Mouse (Mus musculus) kidney, embryonic 14.5 days (tissue): ENCODE measurements around the gene Sorcs2. TPM values are rescaled to one million over a fixed set of nuclear protein-coding genes. Genes with fewer than 3 reads are reported as not detected.

Source experiments
- ATAC-seq: fragments of 200-750 bp; cut with Nextera tagmentation; 2 replicates; pipeline ENCODE4 v1.8.0; 2017; ENCODE audit warnings: moderate number of reproducible peaks, mild to moderate bottlenecking, moderate TSS enrichment, moderate library complexity; ENCODE audit not compliant: low FRiP score, low TSS enrichment
- H3K27ac ChIP-seq: fragments of 300-500 bp; sonication (generic); 2 replicates; pipeline ENCODE4 v1.5.1; 2014; ENCODE audit warnings: low read depth, mild to moderate bottlenecking, low read length, moderate library complexity, mixed read lengths
- H3K27me3 ChIP-seq: fragments of 300-500 bp; sonication (generic); 2 replicates; pipeline ENCODE4 v1.6.1; 2014; ENCODE audit warnings: mild to moderate bottlenecking, low read length; ENCODE audit not compliant: control insufficient read depth, insufficient read depth
- H3K36me3 ChIP-seq: fragments of 300-500 bp; sonication (generic); 2 replicates; pipeline ENCODE4 v1.6.1; 2014; ENCODE audit warnings: low read length, mixed read lengths; ENCODE audit not compliant: control insufficient read depth, insufficient read depth
- H3K4me1 ChIP-seq: fragments of 300-500 bp; sonication (generic); 2 replicates; pipeline ENCODE4 v1.6.1; 2014; ENCODE audit warnings: low read length, mixed read lengths; ENCODE audit not compliant: control insufficient read depth, insufficient read depth
- H3K4me2 ChIP-seq: fragments of 300-500 bp; sonication (generic); replicated peaks from 2 replicates; pipeline ENCODE4 v1.6.1; 2014; ENCODE audit warnings: low read depth, mild to moderate bottlenecking, low read length
- H3K4me3 ChIP-seq: fragments of 300-500 bp; sonication (generic); 2 replicates; pipeline ENCODE4 v1.5.1; 2014; ENCODE audit warnings: mild to moderate bottlenecking, low read length
- H3K9ac ChIP-seq: fragments of 300-500 bp; sonication (generic); 2 replicates; pipeline ENCODE4 v1.6.1; 2014; ENCODE audit warnings: low read depth, mild to moderate bottlenecking, low read length, moderate library complexity
- H3K9me3 ChIP-seq: fragments of 300-500 bp; sonication (generic); 2 replicates; pipeline ENCODE4 v1.6.1; 2016; ENCODE audit warnings: low read length; ENCODE audit not compliant: control insufficient read depth
- WGBS: fragments of 180-500 bp; shearing (Covaris S2); extraction: QIAGEN DNeasy Blood & Tissue Kit; methylation state at CpG from one replicate; pipeline ENCODE4 v1.1.7; 2014; 5-methylcytosine and 5-hydroxymethylcytosine counted together
- polyA plus RNA-seq: library from polyadenylated mRNA; unstranded; fragments of >200 nt; fragmentation: Nextera tagmentation; extraction: Ambion mirVana; gene quantifications from 2 replicates; pipeline ENCODE4 v1.2.1, GENCODE M21; 2014

Sorcs2 gene
- polyA plus RNA-seq, 1 experiment from 2014 or later = 10.3 TPM

DNA sequence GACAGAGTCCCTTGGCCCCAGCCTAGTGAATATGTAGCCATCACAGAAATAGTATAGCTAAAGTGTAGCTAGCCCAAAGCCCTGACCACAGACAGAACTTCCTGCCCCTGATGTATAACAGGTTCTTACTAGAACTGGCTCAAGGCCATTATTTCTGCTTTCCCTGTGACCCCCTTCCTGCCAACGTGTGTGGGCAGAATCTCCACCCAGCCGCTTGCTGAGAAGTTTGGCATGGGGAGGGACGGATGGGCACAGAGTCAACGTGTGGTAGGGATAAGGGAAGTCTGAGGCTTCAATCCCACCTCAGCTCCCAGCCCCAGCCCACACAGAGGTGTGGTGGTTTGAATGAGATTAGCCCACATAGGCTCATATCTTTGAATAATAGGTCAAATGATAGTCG is 26.2 kb downstream of the Sorcs2 start:
- no peak overlapping the region for H3K9ac ChIP-seq
- no peak for ATAC-seq
- H3K27me3 ChIP-seq = no peaks in the 10 kb centered on the region
- no peak overlapping the region for H3K4me2 ChIP-seq
- H3K4me1 ChIP-seq = peaks cover 55% of the 10 kb centered on the region
- no peak overlapping the region for H3K4me3 ChIP-seq
- H3K36me3 ChIP-seq = no peaks in the 10 kb centered on the region
- H3K9me3 ChIP-seq = no peaks in the 10 kb centered on the region
- WGBS = 72% methylated on average over 5 of the region's 5 CpGs
- H3K27ac ChIP-seq = no peak overlapping the region

DNA sequence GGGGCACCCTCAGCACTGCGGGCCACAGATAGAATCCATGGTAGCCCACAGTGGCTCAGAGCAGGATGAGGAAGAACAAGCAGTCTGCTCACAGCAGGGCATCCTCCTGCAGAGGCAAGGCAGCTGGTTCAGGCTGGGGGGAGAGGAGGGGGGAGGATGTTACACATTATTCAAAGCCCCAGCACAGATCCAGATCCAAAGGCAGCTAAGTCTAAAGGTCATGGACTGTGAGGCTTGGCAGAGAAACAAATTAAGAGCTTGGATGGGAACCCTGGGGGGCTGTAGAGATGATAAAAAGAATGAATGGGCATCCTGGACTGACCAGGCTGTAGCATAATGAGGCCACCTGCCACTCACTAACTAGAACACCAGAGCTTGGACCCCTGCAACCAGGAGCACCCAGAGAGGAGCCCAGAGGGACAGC is 28.7 kb downstream of the Sorcs2 start:
- WGBS = 81% methylated on average over 1 of the region's 1 CpGs
- Histone ChIP-seq H3K9ac (no peak overlapping the region; the same call in 1 of the 2 replicates), H3K4me1 (peaks cover 31% of the 10 kb centered on the region), H3K36me3 (no peaks in the 10 kb centered on the region), H3K27me3 (no peaks in the 10 kb centered on the region), H3K27ac (peak overlapping the region; percentile 37; the same call in 1 of the 2 replicates), H3K9me3 (no peaks in the 10 kb centered on the region), H3K4me2 (no peak overlapping the region), H3K4me3 (no peak overlapping the region)
- no peak for ATAC-seq

DNA sequence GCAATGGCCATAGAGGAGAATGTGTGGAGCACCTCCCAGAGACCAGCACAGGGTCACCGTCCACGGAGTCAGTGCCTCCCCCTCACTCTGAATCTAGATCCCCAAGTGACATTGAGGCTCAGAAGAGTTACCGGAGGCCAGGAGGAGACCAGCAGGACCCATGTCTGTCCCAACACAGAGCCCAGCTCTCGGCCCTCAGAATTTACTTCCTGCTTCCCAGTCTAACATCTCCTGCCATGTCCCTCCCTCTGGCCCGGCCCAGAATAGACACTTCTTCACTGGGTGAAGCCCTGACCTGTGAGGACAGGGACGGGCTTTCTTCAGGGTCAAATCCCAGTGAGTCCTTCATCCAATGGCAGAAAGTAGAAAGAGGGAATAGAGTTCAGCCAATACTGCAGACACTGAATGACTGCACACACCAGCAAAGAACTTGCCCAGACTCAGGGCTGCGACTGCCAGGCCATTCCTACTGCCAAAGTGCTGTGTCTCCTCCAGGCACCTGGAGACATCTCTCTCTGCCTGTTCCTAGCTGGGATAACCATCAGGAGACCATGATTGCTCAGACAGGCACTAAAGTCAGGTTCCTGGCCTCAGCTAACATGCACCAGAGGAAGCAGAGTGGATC is 29.3 kb downstream of the Sorcs2 start:
- peaks cover 24% of the 10 kb centered on the region for H3K4me1 ChIP-seq
- ATAC-seq = no peak
- no peaks in the 10 kb centered on the region for H3K36me3 ChIP-seq
- H3K4me2 ChIP-seq = no peak overlapping the region
- H3K9me3 ChIP-seq = no peaks in the 10 kb centered on the region
- no peak overlapping the region for H3K4me3 ChIP-seq
- H3K27me3 ChIP-seq = no peaks in the 10 kb centered on the region
- H3K27ac ChIP-seq = 0 out of 2 replicates have a peak overlapping the region, but pooled peaks have one; percentile 37
- 64% methylated on average over 7 of the region's 7 CpGs for WGBS
- no peak overlapping the region; the same call in 1 of the 2 replicates for H3K9ac ChIP-seq

DNA sequence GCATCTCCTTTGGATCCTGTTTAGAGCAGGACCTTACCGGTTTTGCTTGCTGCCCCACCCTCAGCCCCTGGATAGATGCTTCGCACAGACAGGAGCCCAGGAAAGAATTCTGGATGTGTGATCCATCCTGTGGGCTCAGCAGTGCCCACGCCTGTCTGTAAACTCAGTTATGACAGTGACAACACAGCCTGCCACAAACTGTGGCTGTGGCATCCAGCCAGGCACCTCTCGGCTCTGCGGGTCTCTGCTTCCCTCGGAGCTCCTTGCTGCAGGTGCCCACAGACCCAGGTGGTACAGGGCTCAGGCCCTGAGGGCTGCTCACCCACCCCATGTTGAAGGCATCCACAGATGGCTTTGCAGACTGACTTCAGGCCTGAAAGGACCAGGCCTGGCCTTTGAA is 30.0 kb downstream of the Sorcs2 start:
- no peak for ATAC-seq
- WGBS = 89% methylated on average over 6 of the region's 6 CpGs
- Histone ChIP-seq H3K9me3 (no peaks in the 10 kb centered on the region), H3K9ac (no peak overlapping the region), H3K4me2 (no peak overlapping the region), H3K27me3 (no peaks in the 10 kb centered on the region), H3K4me3 (no peak overlapping the region), H3K36me3 (no peaks in the 10 kb centered on the region), H3K4me1 (peaks cover 20% of the 10 kb centered on the region), H3K27ac (no peak overlapping the region)

DNA sequence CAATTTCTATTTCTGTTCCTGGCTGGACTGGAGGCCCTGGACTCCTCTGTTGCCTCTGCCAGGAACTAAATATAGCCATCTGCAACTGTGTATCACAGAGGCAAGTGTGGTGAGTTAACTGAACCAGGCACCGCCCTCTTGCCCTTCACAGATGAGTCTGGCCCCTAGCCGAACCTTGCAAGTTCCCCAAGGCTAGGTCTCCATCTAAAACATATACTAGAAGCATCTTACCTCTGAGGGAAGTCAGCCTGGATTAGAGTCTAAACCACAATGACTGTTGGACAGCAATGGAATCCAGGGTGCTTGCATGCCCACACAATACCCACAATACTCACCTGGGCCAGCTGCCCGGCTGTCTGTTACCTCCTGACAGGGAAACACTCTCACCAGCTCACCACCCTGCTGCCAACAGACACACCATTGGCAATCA is 30.7 kb downstream of the Sorcs2 start:
- no peak overlapping the region for H3K27ac ChIP-seq
- H3K36me3 ChIP-seq = no peaks in the 10 kb centered on the region
- no peak overlapping the region for H3K4me3 ChIP-seq
- H3K9me3 ChIP-seq = no peaks in the 10 kb centered on the region
- peaks cover 20% of the 10 kb centered on the region for H3K4me1 ChIP-seq
- no peak overlapping the region for H3K4me2 ChIP-seq
- WGBS = 77% methylated on average over 3 of the region's 3 CpGs
- H3K9ac ChIP-seq = no peak overlapping the region
- no peaks in the 10 kb centered on the region for H3K27me3 ChIP-seq
- no peak for ATAC-seq

DNA sequence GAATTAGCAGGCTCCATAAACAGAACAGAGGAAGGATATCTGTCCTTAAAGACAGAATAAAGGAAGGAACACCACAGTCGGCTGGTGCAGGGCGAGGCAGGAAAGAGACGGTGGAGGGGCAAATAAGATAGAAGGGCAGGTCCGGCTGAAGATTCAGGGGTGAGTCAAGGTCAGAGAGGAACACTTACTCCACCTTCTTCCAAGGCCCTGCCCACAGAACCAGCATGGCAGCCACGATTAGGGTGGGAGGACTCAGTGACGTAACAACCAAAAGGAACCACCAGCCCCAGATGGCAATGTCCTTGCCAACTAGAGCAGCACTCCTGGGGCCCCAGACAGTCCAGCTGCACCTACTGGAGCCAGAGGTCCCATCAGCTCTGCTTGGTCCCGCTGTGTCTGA is 36.2 kb downstream of the Sorcs2 start:
- ATAC-seq = no peak
- Histone ChIP-seq H3K27me3 (no peaks in the 10 kb centered on the region), H3K4me2 (no peak overlapping the region), H3K9me3 (no peaks in the 10 kb centered on the region), H3K36me3 (no peaks in the 10 kb centered on the region), H3K4me1 (peaks cover 29% of the 10 kb centered on the region), H3K9ac (no peak overlapping the region), H3K27ac (no peak overlapping the region), H3K4me3 (no peak overlapping the region)
- WGBS = 64% methylated on average over 7 of the region's 7 CpGs

DNA sequence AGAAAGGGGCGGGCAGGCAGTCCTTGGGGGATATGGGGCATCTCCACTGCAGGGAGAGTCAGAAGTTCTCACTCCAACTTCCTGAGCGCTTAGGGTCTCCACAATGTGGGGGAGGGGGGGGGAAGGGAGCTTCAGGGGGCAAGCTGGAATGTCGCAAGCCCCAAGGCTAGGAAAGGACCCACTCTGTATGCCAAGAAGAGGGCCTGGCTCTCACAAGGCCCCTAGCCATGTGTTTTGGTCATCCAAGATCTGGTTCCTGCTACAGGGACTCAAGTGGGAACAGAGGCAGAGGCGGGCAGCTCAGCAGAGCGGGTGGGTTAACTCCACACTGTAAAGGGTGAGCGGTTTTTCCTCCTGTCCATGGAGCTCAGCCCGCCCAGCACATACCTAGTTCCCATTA is 37.6 kb downstream of the Sorcs2 start:
- H3K27ac ChIP-seq = no peak overlapping the region

DNA sequence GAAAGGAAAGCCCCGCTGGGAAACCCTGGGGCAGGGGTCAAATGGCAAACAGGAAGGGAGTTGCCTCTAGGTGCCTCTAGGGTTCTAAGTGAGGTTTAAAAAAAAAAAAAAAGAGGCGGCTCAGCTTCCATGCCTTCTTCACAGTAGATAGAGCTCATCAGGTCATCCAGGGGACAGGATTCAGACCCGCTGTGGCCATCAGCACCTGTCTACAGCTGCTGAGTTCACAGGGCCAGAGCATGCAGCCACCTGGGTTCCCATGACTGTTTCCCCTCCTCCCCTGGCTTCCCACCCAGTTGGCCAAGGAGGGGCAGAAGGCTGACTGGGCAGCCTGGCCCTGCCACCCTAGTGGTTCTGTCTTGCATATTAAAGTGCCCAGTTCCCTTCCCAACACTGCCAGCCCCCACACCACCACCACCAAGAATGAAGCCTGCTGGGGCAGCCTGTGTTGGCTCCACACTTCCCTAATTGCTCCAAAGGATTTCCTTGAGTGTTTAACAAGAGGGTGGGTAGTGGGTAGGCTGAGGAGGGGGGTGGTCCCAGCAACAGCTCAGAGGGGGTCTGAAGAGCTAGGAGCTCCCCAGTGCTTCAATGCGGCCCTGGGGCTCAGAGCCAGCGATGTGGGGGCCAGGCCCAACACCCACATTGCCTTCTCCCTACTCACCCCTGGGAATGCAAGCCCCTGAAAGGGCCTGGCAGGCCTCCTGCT is 38.2 kb downstream of the Sorcs2 start:
- Histone ChIP-seq H3K4me1 (peaks cover 29% of the 10 kb centered on the region), H3K4me2 (no peak overlapping the region), H3K36me3 (no peaks in the 10 kb centered on the region), H3K27ac (no peak overlapping the region), H3K27me3 (no peaks in the 10 kb centered on the region), H3K4me3 (no peak overlapping the region), H3K9ac (no peak overlapping the region), H3K9me3 (no peaks in the 10 kb centered on the region)
- ATAC-seq = peak; percentile 56
- 45% methylated on average over 5 of the region's 5 CpGs for WGBS

More for the DNA sequence above, 37.6 kb downstream of the Sorcs2 start:
- Histone ChIP-seq H3K4me1 (peaks cover 29% of the 10 kb centered on the region), H3K9ac (no peak overlapping the region), H3K4me2 (no peak overlapping the region), H3K27me3 (no peaks in the 10 kb centered on the region), H3K9me3 (no peaks in the 10 kb centered on the region), H3K4me3 (no peak overlapping the region), H3K36me3 (no peaks in the 10 kb centered on the region)
- 61% methylated on average over 7 of the region's 7 CpGs for WGBS
- peak; percentile 53 for ATAC-seq

DNA sequence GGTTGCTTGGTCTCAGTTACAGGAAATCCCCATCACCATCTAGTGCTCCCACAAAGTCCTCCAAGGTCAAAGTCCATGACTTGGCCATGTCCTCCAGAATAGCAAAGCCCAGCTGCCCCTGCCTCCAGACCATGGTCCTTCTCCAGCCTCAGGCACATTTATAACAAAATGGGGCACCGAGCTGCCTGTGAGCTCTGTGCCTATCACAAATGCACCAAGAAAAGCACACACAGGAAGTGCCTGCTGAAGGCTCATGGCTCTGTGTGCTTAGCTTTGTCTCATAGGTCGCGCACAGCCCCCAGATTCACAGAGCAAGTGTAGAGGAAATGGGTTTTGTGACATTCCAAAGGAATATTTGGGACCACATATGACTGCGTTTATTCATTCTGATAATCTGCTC is 39.8 kb downstream of the Sorcs2 start:
- no peak for ATAC-seq

More for the DNA sequence above, 39.8 kb downstream of the Sorcs2 start:
- Histone ChIP-seq H3K4me2 (no peak overlapping the region), H3K9ac (no peak overlapping the region), H3K4me1 (peaks cover 28% of the 10 kb centered on the region), H3K4me3 (no peak overlapping the region), H3K27ac (no peak overlapping the region), H3K27me3 (no peaks in the 10 kb centered on the region), H3K9me3 (no peaks in the 10 kb centered on the region), H3K36me3 (no peaks in the 10 kb centered on the region)
- WGBS = 76% methylated on average over 4 of the region's 4 CpGs
